Mouse (Mus musculus) spleen, adult 2 months (tissue): ENCODE results near the gene Gpr146.

ENCODE experiments used
- CTCF ChIP-seq: fragments of 200-500 bp; IDR thresholded peaks from 2 replicates; pipeline ENCODE4 v1.5.1; 2011; ENCODE audit warnings: mild to moderate bottlenecking, inconsistent platforms; ENCODE audit not compliant: insufficient read depth, insufficient read length, insufficient replicate concordance; ENCODE audit errors: extremely low read depth
- POLR2A ChIP-seq: fragments of 200-500 bp; IDR thresholded peaks from 2 replicates; pipeline ENCODE4 v1.6.1; 2011; ENCODE audit warnings: low read depth, low read length, inconsistent platforms

GRCm38 (mm10) chr5:139368638-139369320, 8.7 kb upstream of the Gpr146 start:
- no peak for TF ChIP-seq CTCF
- TF ChIP-seq POLR2A: no peak
